Mouse (Mus musculus) heart, postnatal 0 days (tissue): Measurements from ENCODE around the gene Hspb1. TPM values are rescaled to one million over a fixed set of nuclear protein-coding genes. Genes with fewer than 3 reads are reported as not detected.

Experiments used
- ATAC-seq: fragments of 200-750 bp; cut with Nextera tagmentation; 2 replicates; pipeline ENCODE4 v1.8.0; 2017; ENCODE audit warnings: low read depth, moderate number of reproducible peaks, moderate library complexity; ENCODE audit not compliant: insufficient read depth
- DNase-seq: peaks from one replicate; pipeline ENCODE4 v3.0.0-alpha.2; 2016; ENCODE audit warnings: low spot score
- H3K27ac ChIP-seq: fragments of 300-500 bp; sonication (generic); 2 replicates; pipeline ENCODE4 v1.5.1; 2014; ENCODE audit warnings: low read depth, mild to moderate bottlenecking
- H3K27me3 ChIP-seq: fragments of 300-500 bp; sonication (generic); 2 replicates; pipeline ENCODE4 v1.6.1; 2014; ENCODE audit warnings: low read length, mixed read lengths; ENCODE audit not compliant: control insufficient read depth, insufficient read depth
- H3K36me3 ChIP-seq: fragments of 300-500 bp; sonication (generic); replicated peaks from 2 replicates; pipeline ENCODE4 v1.6.1; 2014; ENCODE audit warnings: low read length, mixed read lengths; ENCODE audit not compliant: control insufficient read depth, insufficient read depth
- H3K4me1 ChIP-seq: fragments of 300-500 bp; sonication (generic); 2 replicates; pipeline ENCODE4 v1.6.1; 2014; ENCODE audit warnings: antibody characterized with exemption; ENCODE audit not compliant: control insufficient read depth, insufficient read depth
- H3K4me2 ChIP-seq: fragments of 300-500 bp; sonication (generic); 2 replicates; pipeline ENCODE4 v1.6.1; 2014; ENCODE audit warnings: low read depth, mild to moderate bottlenecking, low read length, moderate library complexity
- H3K4me3 ChIP-seq: fragments of 300-500 bp; sonication (generic); 2 replicates; pipeline ENCODE4 v1.5.1; 2014; ENCODE audit warnings: low read depth, low read length
- H3K9ac ChIP-seq: fragments of 300-500 bp; sonication (generic); replicated peaks from 2 replicates; pipeline ENCODE4 v1.6.1; 2014; ENCODE audit warnings: low read depth, low read length, mixed read lengths
- H3K9me3 ChIP-seq: fragments of 300-500 bp; sonication (generic); replicated peaks from 2 replicates; pipeline ENCODE4 v1.6.1; 2016; ENCODE audit warnings: low read length; ENCODE audit not compliant: control insufficient read depth
- CTCF ChIP-seq: IDR thresholded peaks from 2 replicates; pipeline ENCODE4 v1.5.1; 2016; ENCODE audit warnings: antibody characterized with exemption, control low read depth, low read depth
- EP300 ChIP-seq: IDR thresholded peaks from 2 replicates; pipeline ENCODE4 v1.6.1; 2016; ENCODE audit warnings: antibody characterized with exemption, low read depth
- WGBS: fragments of 180-500 bp; shearing (Covaris S2); extraction: QIAGEN DNeasy Blood & Tissue Kit; methylation state at CpG from one replicate; pipeline ENCODE4 v1.1.7; 2014; 5-methylcytosine and 5-hydroxymethylcytosine counted together
- polyA plus RNA-seq: library from polyadenylated mRNA; unstranded; fragments of >200 nt; fragmentation: Nextera tagmentation; extraction: Ambion mirVana; gene quantifications from 2 replicates; pipeline ENCODE4 v1.2.1, GENCODE M21; 2015
- total RNA-seq: library from RNA; depleted of rRNA; stranded (reverse); fragments of >200 nt; gene quantifications from 2 replicates; pipeline ENCODE4 v1.2.3, GENCODE M21; 2014; ENCODE audit warnings: low replicate concordance

Gene Hspb1
- total and polyA plus RNA-seq, 2 experiments from 2014 or later = 1,039 to 1,316 TPM

GRCm38 (mm10) chr5:135851024-135851423 lies 36.7 kb upstream of the Hspb1 start:
- DNase-seq (no peak), ATAC-seq (no peak)
- Histone ChIP-seq H3K9ac (no peak overlapping the region), H3K36me3 (no peaks in the 10 kb centered on the region), H3K27ac (no peak overlapping the region), H3K9me3 (no peaks in the 10 kb centered on the region), H3K4me3 (no peak overlapping the region), H3K4me1 (no peaks in the 10 kb centered on the region), H3K27me3 (peaks cover 66% of the 10 kb centered on the region), H3K4me2 (no peak overlapping the region)
- under 1% methylated on average over 15 of the region's 15 CpGs for WGBS
- TF ChIP-seq EP300 (no peak), CTCF (no peak)

DNA sequence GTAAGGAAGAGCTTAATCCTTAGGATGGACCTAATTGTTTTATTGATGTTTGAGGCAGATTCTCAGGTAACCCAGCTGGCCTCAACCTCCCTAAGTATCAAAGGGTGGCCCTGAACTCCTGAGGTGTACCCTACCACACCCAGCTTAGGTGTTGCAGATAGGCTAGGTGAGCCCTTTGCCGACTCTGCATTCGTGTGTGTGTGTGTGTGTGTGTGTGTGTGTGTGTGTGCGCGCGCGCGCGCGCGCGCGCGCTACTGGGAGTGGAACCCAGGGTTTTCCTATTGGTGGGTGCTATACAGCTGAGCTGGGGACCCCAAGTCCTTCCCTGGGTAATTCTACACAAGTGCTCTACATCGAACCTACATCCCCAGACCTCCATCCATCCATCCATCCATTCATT lies 36.2 kb upstream of the Hspb1 start:
- Histone ChIP-seq H3K9me3 (no peaks in the 10 kb centered on the region), H3K4me2 (no peak overlapping the region), H3K27ac (no peak overlapping the region), H3K36me3 (no peaks in the 10 kb centered on the region), H3K4me1 (no peaks in the 10 kb centered on the region), H3K9ac (no peak overlapping the region), H3K27me3 (peaks cover 71% of the 10 kb centered on the region), H3K4me3 (no peak overlapping the region)
- WGBS = 6% methylated on average over 13 of the region's 14 CpGs
- no peak for TF ChIP-seq CTCF
- no peak for TF ChIP-seq EP300
- ATAC-seq = no peak
- DNase-seq = no peak

DNA sequence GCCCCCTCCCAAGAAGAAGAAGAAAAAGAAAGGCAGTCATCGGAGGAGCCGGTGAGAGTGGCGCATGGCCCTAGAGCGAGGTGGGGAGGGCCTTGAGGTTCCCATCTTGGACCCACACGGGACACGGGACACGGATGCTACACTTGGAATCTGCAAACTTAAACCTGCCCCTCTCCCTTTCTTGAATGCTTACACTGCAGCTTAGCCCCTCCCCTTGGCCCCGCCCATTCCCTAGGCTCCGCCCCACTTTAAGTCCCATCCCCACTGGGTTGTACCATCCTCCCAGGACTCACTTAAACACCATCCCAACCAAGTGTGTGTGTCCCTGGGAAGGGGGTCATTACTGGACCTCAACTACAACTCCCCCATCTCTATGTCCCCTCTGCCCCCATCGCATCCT lies 35.3 kb upstream of the Hspb1 start:
- H3K36me3 ChIP-seq = no peaks in the 10 kb centered on the region
- WGBS = 2% methylated on average over 10 of the region's 10 CpGs
- no peak overlapping the region for H3K4me3 ChIP-seq
- no peak overlapping the region for H3K9ac ChIP-seq
- TF ChIP-seq CTCF = no peak
- TF ChIP-seq EP300 = no peak
- peaks cover 80% of the 10 kb centered on the region for H3K27me3 ChIP-seq
- ATAC-seq = no peak
- no peak overlapping the region for H3K27ac ChIP-seq
- no peaks in the 10 kb centered on the region for H3K9me3 ChIP-seq
- H3K4me1 ChIP-seq = no peaks in the 10 kb centered on the region
- H3K4me2 ChIP-seq = no peak overlapping the region
- DNase-seq = no peak

- H3K9ac ChIP-seq = no peak overlapping the region
- no peak overlapping the region for H3K4me2 ChIP-seq
- WGBS = 45% methylated on average over 7 of the region's 7 CpGs
- no peak for TF ChIP-seq EP300
- no peak for TF ChIP-seq CTCF
- H3K4me3 ChIP-seq = no peak overlapping the region
- H3K36me3 ChIP-seq = no peaks in the 10 kb centered on the region
- DNase-seq (no peak), ATAC-seq (no peak)
- peaks cover 94% of the 10 kb centered on the region for H3K27me3 ChIP-seq
- no peak overlapping the region for H3K27ac ChIP-seq
- H3K4me1 ChIP-seq = no peaks in the 10 kb centered on the region
- H3K9me3 ChIP-seq = no peaks in the 10 kb centered on the region
Measured at GRCm38 (mm10) chr5:135853731-135854130, 34.0 kb upstream of the Hspb1 start.

- ATAC-seq = peak; percentile 67; the same call in 1 of the 2 replicates
- WGBS = 0% methylated on average over 3 of the region's 4 CpGs
Measured at GRCm38 (mm10) chr5:135855156-135855555, 32.6 kb upstream of the Hspb1 start.

GRCm38 (mm10) chr5:135866662-135867061 lies 21.1 kb upstream of the Hspb1 start:
- H3K4me1 ChIP-seq = 0 out of 2 replicates have a peak, but pooled peaks cover 5% of the 10 kb centered on the region
- H3K36me3 ChIP-seq = no peaks in the 10 kb centered on the region
- no peak overlapping the region for H3K27ac ChIP-seq
- H3K4me3 ChIP-seq = no peak overlapping the region
- DNase-seq = no peak
- no peak overlapping the region for H3K9ac ChIP-seq
- no peak for ATAC-seq
- TF ChIP-seq CTCF = no peak
- TF ChIP-seq EP300 = no peak
- H3K9me3 ChIP-seq = no peaks in the 10 kb centered on the region
- no peak overlapping the region for H3K4me2 ChIP-seq
- WGBS = 43% methylated on average over 8 of the region's 8 CpGs
- peaks cover 70% of the 10 kb centered on the region for H3K27me3 ChIP-seq

More at GRCm38 (mm10) chr5:135855156-135855555, 32.6 kb upstream of the Hspb1 start:
- Histone ChIP-seq H3K27ac (no peak overlapping the region), H3K36me3 (no peaks in the 10 kb centered on the region), H3K4me1 (no peaks in the 10 kb centered on the region), H3K27me3 (peaks cover 92% of the 10 kb centered on the region), H3K9me3 (no peaks in the 10 kb centered on the region), H3K4me3 (no peak overlapping the region), H3K9ac (no peak overlapping the region), H3K4me2 (no peak overlapping the region)
- DNase-seq = peak; percentile 45
- TF ChIP-seq CTCF (peak; percentile 91), EP300 (no peak)
